Mouse (Mus musculus) layer of hippocampus, adult 9-11 months (tissue): ENCODE measurements around the gene Tnfrsf1a.

Experiments used
- DNase-seq: peaks from one replicate; pipeline ENCODE4 v3.0.0; 2022

Tnfrsf1a gene

GRCm38 (mm10) chr6:125355197-125355741, 6.1 kb downstream of the Tnfrsf1a start:
- no peak for DNase-seq

- DNase-seq = no peak
Measured at GRCm38 (mm10) chr6:125356264-125356663, 7.1 kb downstream of the Tnfrsf1a start.

DNA sequence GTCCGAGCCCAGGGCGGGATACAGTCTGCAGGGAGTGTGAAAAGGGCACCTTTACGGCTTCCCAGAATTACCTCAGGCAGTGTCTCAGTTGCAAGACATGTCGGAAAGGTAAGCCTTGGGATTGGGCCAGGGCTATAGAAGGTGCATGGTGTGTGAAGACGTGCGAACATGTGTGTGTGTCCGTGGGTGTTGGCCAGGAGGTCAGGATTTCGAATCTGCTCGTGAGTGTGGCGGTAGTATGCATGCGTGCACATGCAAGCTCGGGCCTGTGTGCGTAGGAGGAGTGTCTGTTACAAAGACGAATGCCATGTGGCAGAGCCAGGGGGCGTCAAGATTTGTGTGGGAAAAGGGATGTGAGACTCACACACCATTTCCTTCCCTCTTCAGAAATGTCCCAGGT, 8.2 kb downstream of the Tnfrsf1a start:
- DNase-seq = no peak

- DNase-seq = no peak
Measured at GRCm38 (mm10) chr6:125359999-125360398, 10.8 kb downstream of the Tnfrsf1a start.

GRCm38 (mm10) chr6:125360846-125361245, 11.7 kb downstream of the Tnfrsf1a start:
- DNase-seq = no peak

DNA sequence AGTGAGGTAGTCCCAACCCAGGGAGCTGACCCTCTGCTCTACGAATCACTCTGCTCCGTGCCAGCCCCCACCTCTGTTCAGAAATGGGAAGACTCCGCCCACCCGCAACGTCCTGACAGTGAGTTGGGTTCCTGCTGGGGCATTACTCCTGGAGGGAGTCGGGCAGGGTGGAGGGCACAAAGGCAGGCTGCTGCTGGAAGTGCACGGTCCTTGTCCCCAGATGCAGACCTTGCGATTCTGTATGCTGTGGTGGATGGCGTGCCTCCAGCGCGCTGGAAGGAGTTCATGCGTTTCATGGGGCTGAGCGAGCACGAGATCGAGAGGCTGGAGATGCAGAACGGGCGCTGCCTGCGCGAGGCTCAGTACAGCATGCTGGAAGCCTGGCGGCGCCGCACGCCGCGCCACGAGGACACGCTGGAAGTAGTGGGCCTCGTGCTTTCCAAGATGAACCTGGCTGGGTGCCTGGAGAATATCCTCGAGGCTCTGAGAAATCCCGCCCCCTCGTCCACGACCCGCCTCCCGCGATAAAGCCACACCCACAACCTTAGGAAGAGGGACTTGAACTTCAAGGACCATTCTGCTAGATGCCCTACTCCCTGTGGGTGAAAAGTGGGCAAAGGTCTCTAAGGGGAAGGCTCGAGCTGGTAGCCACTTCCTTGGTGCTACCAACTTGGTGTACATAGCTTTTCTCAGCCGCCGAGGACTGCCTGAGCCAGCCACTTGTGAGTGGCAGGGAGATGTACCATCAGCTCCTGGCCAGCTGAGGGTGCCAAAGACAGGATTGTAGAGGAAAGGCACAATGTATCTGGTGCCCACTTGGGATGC, 12.5 kb downstream of the Tnfrsf1a start:
- DNase-seq = no peak

DNA sequence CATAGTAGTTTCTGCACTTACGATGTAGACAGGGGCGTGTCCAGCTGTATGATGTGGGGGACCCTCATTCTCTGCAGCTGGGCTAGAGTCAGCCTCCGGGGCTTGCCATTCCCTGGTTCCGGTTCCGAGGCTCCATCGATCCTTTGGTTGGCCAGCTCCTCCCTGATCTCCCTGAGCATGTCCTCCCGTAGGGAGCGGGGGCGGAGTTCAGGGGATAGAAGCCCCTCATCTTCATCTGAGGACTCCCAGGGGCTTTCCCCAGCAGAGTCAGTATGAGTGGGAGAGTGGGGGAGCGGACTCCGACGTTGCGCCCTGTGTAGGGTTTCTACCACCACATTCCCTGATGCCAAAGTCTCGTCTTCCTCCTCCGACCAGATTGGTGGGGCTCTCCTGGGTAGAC, 13.9 kb downstream of the Tnfrsf1a start:
- DNase-seq = no peak

GRCm38 (mm10) chr6:125363451-125364242, 14.5 kb downstream of the Tnfrsf1a start:
- DNase-seq = no peak

DNA sequence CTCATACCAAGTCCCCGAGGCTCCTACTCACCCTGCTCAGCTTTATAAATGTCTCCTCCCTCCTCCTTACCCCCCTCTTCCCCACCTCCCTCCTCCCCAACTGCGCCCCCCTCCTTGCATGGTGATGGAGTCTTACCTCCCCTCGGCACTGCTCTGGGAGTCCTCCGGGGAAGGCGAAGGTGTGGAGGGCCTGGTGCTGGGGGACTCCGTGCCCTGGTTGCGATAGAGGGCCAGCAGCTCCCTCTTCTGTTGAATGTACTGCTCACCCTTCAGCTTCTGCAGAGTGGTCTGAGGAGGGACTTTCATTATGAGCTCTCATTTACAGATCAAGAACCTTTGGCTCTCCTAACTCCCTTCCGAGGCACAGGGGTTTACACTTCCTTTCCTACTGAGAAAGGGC, 15.3 kb downstream of the Tnfrsf1a start:
- DNase-seq = no peak

- DNase-seq = no peak
Measured at GRCm38 (mm10) chr6:125365522-125365921, 16.4 kb downstream of the Tnfrsf1a start.

DNA sequence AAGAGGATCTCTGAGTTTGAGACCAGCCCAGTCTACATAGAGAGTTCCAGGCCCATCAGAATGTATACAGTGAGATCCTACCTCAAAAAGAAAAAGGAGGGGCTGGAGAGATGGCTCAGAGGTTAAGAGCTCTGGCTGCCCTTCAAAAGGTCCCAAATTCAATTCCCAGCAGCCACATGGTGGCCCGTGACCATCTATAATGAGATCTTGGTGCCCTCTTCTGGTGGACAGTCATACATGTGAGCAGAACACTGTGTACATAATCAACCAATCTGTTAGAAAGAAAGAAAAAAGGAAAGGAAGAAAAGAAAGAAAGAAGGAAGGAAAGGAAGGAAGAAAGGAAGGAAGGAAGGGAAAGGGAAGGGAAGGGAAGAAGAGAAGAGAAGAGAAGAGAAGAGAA, 17.0 kb downstream of the Tnfrsf1a start:
- no peak for DNase-seq

DNA sequence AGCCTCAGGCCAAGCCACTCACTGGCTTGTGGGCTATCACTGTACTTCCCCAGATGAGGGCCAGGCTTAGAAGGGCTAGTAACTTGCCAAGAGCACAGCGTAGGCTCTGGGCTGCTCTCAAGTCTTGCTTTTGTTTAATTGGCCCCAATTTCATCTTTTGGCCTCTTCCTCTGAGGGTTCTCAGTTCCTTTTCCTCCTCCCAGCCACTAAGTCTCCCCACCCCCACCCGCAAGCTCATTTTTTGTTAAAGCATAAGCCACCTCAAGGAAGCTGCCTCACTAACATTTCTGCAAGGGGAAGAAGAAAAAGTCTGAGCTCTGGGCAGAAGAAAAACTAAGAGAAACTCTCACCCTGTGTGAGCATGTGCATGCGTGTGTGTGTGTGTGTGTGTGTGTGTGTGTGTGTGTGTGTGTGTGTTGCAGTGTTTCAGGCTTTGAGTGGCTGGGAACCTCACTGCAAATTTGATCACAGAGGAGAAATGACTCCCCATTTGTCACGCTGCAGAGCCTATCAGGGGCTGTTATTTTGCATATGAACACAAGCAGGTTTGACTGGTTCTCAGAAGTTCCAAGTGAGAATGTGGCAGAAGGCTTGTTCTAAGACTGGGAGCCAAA, 18.7 kb downstream of the Tnfrsf1a start:
- DNase-seq = no peak

DNA sequence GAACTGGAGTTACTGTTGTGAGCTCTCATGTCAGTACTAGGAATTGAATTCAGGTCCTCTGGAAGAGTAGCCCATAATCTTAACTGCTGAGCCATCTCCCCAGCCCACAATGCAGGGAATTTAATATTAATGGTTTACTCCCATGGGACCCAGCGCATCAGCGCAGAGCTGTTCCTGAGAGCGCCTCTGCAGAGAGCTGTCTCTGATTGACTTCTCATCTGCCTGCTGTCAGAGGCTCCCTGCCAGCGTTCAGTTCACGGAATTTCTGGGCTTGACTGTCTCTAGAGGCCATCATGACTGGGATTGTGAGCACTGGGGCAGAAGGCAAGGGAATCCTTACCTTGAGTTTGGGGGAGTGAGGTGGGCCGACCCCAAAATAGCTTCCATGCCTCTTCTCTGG, 27.9 kb downstream of the Tnfrsf1a start:
- no peak for DNase-seq

- DNase-seq = no peak
Measured at GRCm38 (mm10) chr6:125377582-125378451, 28.7 kb downstream of the Tnfrsf1a start.

DNA sequence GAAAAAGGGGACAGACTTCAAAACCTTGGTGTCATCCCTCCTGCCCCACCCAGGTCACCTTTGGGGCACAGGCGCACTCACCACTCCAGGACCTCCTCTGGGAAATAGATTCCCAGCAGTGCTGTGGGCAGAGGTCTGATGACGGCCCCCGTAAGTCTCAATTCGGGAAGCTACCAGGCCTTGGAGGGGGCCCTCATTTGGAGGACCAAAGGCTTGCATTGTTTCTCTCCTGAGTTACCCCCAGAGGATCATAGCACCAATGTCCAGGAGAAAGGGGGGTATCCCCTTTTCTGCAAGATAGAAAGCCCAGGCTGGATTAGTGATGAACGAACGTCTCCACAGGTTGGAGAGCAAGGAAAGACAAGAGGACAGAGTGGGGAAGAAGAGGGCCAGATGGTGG, 29.5 kb downstream of the Tnfrsf1a start:
- no peak for DNase-seq

GRCm38 (mm10) chr6:125379781-125380180, 30.6 kb downstream of the Tnfrsf1a start:
- no peak for DNase-seq

DNA sequence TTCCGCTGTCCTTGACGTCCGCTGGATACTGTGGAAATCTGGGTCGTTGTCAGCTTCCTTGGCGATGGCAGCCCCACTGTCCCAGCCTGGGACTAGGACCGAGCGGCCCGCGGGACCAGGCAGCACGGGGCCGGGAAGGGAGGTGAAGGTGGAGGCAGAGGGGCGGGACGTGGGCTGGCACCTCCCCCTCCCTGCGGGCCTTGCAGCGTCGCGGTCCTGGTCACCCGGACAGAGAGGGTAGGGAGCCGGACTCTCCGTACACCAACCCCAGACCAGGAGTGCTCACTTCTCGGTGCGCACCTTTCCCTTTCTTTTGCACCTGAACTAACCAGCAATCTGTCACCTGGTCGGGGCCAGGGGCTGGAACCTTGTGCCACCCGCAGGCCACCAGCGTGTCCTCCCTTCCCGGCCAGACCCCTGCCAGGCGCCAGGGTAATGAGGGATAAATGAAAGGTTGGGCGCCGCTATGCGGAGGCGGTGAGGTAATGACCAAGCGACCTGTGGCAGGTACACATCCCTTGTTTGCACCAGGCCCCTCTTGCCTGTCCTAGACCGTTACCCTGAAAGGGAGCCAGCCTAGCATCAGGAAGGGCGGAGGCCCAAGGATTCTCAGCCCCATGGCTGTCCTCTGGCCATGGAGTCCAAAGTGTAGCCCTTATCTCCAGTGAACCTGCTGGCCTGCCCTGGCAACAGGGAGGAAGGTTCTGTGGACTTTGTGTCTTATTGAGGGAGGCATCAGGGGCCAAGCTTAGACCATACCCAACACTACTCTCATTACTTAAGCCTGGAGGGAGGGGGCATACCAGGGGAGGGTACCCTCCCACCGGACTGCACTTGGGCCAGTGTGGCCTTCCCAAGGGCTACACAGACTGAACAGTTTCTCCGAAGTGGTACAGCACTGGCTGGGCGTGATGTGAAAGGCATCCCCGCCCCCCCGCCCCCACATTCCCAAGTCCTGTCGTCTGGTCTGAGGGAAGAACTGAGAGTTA, 31.5 kb downstream of the Tnfrsf1a start, which contains the start of gene Plekhg6:
TSS of gene Plekhg6 (minus strand) at position 422 of the 989 bp plus-strand sequence.
- no peak for DNase-seq

DNA sequence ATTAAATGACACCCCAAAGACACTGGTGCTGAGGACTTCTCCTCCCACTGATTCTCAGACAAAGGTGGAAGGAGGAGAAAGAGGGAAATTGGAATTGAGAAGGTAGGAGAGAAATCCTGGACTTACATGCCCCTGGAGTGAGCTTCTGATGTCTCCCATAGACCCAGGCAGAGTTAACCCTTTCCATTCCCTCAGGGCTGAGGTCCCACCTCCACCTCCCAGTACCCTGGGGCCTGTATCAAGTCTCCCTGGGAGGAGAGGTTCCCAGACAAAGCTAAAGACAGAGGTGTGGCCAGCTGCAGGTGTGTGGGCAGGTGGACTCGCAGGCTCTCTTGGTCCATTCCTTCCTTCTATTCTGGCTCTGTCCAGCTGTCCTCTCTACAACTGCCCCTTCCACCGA, 32.9 kb downstream of the Tnfrsf1a start:
- no peak for DNase-seq

DNA sequence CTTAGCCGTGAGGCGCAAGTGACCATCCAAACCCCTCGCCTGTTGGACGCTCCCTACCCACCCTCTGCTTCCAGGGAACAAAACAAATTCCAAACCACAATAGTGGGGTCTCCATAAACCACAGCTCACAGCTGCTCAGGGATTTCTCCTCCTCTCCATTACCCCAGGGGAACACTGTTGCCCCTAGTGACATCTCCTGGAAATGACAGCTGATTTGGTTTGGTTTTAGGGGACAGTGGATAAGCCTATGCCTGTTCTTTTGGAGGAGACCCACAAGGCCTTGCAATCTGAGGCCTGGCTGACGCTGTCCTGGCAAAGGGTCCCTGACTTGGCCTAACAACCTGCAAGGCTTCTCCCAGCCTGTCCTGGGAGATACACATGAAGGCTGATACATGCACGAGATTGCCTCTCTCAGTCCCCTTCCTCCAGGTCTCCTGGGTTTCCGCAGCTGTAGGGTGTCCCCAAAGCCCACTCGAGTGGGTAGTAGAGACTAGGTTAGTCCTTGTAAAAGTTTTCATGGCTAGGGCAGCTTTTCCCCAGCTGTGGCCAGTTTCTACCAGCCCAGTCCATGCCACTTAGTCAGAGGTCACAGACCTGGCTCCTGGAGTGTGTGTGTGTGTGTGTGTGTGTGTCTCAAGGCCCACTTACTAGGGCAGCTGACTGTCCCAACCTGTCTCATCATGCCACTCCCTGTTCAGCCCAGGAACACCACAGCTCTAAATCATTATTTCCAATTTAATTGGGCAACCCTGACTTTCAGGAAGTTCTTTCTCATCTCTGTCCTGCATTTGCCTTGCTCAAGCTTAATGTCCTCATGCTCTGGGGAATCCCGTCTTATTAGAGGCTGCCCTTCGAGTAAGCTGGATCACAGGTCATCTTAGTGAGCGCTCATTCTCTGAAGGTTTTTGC, 36.2 kb downstream of the Tnfrsf1a start:
- DNase-seq = no peak

DNA sequence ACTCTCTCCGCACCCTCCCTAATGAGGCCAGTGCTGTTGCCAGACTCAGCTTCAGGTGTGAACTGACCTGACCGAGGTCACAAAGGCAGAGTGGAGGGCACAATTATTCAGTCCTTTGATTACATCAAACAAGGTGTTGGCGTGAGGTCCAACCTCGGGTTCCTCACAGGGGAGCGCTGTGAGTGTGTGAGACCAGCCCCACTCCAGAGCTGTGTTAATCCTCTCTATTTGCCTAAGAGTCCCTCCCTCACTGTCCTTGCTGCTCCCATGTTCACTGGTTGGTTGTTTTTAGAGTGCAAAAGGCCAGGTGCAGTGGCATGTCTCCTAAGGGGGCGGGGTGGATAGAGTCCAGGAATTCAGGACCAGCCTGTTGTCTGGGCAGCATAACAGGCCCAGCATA, 36.9 kb downstream of the Tnfrsf1a start:
- no peak for DNase-seq
